Mouse (Mus musculus) gastrocnemius, postnatal 25 days (tissue): ENCODE results near the gene Bbs9. TPM values are rescaled to one million over a fixed set of nuclear protein-coding genes. Genes with fewer than 3 reads are reported as not detected.

Experiments used
- DNase-seq: peaks from one replicate; pipeline ENCODE4 v3.0.0; 2022
- total RNA-seq, 2 experiments: library from RNA; stranded (reverse); gene quantifications; 1 replicate in 1 of 2; 2 replicates in 1 of 2; pipeline ENCODE4 v1.2.3; 2021

The Bbs9 gene
- total RNA-seq, 2 experiments from 2014 or later = 7.3 to 7.8 TPM

DNA sequence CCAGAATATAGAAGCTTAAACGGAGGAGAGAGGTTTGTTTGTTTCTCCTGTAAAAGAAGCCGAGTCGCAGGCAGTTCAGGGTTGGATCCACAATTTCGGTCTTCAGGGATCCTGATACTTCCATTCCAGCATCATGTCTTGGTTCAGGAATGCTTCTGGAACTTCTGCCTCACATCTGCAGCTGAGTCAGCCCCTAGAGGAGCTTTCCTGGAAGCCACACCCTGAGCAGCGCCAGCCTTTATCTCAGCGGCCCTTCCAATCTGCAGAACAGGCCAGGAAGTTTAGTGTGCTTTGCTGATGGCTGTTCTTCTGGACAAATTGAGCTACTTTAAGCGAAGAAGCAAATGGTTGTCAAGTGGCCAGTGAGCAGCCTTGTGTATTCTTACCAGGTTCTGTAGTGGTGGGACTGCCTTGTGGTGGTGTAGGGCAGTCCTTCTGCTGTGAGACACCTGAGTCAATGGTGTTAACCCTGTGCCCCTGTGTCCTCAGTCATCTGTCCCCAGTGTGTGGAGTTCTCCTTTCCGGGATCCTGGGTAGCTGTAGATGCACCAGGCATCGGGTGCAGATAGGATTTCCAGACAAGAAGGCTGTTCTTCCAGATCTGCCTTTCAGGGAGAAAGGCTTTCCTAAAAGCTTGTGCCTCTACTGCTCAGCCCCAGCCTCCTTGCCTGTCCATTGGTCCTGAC is 157.4 kb downstream of the Bbs9 start:
- DNase-seq = peak; percentile 76

DNA sequence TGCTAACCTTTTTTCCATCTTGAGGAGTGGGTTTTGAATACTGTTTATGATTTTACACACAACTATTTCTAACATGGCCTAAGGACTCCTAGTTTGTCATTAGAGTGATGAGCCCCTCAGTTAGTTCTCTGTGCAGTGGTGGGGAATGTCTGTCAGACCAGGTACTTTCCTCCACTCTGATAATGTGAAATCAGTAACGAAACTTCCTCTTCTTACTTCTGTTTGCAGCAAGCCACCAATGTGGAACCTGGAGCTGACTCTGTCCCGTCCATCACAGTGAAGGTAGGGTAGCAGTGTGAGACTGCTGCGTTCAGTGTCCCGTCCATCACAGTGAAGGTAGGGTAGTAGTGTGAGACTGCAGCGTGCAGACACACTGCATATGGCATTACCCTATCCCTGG is 163.0 kb downstream of the Bbs9 start:
- DNase-seq = no peak

DNA sequence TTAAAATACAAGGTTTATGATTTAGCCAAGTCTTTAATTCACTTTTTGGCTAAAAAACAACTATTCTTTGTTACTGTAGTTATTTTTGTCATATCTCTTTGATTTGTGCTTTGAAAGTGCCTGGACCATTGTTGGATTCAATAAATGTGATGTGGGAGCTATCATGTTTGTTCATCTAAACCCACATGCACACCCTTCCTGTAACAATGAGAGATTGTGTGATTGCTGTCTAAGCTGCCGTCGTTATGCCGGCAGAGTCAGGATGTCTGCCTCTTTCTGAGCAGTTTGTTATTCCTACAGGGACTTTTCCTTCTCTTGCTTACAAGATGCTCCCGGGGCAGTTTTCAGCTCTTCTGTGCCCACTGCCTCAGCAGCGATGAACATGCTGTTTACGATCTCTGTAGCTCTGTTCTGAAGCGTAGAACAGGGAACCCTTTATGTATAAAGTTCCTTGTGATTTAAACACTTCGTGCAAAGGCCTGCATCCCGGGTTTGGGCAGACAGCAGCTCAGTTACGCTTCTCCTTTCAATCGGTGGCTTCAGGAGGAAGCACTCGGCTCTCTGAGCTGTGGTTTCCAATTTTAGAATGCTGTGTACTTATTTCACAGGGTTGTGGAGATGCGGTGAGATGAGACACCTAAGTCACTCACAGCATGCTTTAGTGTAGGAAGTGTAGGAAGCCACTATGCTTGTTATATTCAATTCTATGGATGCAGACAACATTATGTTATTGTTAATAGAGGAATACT is 165.3 kb downstream of the Bbs9 start:
- no peak for DNase-seq

DNA sequence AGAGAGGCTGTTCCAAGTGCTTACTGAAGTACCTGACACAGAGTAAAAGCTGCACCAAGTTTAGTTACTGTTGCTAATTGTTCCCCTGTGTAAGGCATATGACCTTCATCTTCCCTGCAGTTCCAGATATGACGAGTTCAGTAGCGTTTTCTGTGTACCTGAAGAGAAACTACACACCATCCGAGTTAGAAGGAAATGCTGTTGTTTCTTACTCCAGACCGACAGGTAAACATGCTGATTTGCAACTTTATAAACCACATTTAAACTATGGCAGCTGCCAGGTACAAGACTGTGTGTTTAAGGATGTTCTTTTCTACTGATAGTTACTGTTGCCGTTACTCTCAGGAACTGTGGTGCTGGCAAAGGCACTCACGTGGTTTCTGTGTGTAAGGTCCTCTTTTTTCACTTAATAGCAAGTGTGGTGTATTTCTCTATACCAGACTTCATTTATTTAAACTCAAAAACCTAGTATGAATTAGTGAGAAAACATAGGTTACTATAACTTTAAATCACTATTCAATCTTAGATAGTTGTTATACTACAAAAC is 170.4 kb downstream of the Bbs9 start:
- DNase-seq = no peak

DNA sequence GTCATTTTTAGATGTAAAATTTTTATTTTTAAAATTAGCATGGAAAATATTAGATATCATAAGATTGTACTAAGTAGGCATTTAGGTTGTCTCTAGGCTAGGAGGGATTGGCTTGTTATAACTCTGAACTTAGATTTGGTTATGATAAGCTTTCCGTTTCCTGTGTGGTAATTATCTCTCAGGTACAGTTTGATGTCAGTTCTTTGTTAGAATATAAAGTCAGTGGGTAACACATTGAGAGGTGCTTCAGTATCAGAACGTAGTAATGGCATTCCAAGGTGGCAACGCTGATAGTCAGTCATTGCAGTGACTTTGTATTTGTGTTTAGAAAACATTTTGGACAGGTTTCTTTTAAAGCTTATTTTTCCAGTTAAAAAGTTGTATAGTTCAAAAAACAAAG is 170.9 kb downstream of the Bbs9 start:
- no peak for DNase-seq

DNA sequence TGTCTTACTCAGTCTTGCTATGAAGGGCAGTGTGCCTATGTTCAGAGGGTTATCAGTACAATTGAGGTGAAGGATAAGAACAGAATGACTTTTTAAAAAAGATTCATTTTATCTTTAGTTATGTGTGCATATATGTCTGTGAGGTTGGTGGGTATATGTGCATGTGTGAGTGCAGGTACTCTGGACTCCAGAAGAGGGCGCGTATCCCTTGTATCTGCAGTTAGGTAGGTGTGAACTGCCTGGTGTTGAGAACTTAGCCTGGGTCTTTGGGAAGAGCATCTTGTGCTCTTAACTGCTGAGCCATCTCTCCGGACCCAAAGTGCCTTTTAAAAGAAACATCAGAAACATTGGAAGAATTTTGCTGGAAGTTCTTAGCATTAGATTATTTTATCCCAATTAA is 172.6 kb downstream of the Bbs9 start:
- DNase-seq = no peak

DNA sequence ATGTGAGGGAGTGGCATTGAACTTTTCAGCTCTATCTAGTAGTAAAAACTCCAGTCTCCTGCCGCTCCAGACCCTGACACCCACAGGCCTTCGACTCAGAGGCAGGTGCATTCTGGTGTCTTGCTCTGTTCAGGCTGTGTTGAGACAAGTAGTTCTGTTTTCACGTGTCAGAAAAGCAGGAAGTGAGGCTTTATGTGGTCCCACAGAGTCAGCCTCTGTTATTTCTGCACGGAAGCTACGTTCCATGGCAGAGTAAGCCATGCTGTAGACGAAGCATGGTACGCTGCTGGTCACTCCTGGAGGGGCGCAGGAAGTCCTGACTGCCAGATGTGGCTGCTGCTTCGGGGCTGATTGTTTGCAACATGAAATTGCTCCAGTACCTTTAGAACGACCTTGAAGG is 174.1 kb downstream of the Bbs9 start:
- DNase-seq = no peak

DNA sequence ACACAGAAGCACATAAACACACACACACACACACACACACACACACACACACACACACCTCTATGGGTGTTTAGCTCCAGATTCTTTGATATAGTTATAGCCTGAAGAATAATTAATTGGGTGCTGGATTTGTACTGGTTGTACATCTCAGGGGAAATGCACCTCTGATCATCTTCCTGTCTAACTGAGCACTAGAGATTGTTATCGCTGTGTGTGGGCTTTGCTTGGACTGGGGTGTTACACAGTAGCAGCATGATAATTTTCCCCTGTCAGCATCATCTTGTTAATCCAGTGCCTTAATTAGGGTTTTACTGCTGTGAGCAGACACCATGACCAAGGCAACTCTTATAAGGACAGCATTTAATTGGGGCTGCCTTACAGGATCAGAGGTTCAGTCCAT is 175.3 kb downstream of the Bbs9 start:
- DNase-seq = no peak

DNA sequence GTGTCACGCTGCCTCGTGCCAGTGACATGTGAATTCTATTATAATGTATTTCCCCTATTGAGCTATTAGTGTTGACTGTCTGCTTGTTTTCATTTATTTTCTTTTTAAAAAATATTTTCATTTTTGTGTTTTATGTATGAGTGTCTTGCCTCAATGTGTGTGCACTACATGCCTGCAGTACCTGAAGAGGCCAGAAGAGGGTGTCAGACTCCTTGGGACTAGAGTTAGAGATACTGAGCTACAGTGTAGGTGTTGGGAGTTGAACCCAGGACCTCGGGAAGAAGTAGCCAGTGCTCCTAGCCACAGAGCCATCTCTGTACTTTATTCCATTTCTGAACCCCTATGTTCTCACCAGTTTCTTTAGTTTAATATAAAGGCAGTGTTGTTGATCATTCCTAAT is 176.1 kb downstream of the Bbs9 start:
- DNase-seq = no peak

DNA sequence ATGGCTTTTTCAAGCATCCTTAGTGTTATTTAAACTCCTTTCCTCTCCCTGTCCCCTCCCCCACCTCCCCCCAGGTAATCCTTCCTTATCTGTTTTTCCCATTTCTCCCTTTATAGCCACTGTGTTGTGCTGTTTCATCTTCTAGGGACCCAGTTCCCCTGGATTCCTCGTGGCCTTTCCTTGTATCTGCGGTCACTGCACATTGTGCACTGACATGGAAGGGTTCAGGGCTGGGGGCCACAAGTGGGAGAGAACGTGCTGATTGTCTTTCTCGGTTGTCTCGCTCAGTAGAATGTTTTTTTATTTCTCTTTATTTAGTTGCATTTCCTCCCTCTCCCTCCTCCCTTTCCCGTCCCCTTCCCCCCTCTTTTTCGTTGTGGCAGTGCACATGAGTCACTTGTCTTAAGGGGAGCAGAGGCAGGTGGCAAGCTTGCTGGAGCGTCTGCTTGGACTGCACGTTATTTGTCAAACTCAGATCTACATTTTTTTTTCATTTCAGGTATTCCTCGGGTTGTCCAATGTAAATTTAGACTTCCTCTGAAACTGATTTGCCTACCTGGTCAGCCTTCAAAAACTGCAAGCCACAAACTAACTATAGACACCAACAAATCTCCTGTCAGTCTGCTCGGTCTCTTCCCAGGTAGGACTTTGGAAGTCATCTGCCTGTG is 179.3 kb downstream of the Bbs9 start:
- no peak for DNase-seq

DNA sequence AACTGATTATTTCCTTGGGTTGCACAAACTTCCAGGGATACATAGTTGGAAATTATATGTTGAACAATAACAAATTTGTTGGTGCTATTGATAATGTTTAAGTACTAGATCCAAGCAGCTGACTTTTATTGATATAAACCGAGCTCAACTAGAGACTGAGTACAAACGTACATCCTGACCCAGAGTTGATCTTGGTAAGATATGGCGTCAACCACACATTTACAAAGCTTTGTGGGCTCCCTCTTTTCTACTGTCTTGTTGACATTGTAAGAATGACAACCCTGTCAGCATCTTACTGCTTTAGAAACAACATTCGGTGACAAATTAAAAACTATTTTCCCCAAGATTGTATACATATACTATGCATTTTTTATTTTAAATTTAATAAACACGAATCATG is 181.7 kb downstream of the Bbs9 start:
- DNase-seq = no peak

DNA sequence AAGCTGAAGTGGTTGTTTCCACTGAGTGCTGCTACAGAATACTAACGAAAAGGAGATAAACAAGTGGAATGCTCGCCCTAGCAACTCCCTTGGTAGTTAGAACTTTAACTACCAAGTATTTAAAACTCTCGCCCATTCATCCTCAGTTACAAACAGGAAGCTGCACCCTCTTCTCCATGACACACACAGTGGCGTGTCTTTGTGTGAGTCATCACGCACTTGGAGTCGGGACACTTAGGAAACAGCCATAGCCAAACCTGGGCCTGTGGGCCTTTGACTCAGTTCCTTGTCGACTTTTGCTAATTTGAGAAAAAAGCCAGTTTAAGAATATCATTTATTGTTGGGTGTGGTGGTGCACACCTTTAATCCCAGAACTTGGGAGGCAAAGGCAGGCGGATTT is 189.6 kb downstream of the Bbs9 start:
- no peak for DNase-seq

DNA sequence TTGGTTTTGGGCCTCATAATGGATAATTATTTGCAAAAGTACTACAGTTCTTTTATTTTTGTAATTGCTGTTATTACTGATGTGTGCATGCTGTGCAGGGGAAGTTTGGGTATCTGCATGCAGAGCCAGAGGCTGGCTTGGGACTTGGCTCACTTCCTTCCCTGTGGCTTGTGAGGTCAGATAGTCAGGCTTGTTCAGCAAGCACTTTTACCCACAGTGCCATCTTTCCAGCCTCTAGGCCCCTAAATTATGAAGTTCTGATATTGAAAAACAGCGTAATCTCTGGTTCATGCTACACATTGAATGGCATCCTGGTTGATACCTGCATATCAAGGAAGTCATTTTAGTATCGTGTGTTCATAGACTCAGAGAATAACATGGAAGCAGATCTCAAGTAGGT is 197.4 kb downstream of the Bbs9 start:
- DNase-seq = no peak

DNA sequence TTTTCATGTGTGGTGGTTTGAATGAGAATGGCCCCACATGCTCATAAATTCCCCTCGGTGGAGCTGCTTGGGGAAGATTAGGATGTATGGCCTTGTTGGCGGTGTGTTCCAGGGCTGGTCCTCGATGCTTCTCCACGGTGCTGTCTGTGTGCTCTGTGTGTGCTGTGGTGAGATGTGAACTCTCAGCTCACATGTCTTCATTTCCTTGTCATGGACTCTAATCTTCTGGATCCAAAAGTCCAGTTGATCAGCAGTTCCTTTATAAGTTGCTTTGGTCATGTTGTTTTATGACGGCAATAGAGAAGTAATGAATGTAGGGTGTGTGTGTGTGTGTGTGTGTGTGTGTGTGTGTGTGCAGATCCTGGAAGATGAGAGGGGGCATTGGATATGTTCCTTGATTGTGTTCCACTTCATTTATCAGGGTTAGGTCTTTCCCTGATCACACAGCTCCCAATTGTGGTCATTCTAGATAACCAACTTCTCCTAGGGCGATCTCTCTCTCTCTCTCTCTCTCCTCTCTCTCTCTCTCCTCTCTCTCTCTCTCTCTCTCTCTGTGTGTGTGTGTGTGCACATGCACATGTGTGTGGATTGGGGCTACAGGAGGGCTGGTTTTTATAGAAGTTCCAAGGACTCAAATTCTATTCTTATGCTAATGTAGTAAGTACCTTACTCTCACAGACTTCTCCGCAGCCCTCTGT is 201.8 kb downstream of the Bbs9 start:
- DNase-seq = no peak

DNA sequence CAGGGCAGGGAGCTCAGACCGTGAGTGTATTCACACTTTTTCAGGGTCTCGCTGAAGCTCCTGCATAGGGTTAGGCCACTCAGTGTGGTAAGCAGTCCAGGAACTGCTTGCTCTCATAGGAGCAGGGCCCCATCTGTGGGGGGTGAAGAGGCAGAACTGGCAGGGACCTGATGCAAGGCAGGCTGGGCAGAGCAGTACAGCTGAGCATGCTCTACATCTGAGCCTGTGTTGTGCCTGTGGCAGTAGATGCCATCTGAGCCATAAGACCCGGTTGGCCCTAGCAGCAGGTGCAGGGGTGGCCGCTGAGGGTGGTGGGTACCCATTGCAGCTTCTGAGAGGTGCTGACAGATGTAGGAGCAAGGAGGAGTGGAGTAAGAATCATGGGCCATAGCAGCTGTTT is 202.5 kb downstream of the Bbs9 start:
- DNase-seq = no peak

DNA sequence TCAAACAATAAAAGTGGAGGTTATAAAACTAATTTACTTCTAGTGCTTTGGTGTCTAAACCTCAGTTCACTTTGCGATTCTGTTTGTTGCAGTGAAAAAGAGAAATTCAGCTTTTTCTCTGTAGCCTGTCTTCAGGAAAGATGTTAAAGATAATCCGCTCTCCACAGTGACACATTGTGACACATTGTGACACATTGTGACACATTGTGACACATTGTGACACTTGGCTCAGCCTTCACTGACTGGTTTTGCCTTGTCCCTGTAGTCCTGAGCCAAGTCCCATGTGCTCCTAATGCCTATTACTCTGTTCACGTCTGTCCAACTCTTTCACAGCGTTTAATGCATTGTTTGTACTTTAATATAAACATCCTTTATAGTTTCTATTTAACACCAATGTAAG is 203.0 kb downstream of the Bbs9 start:
- no peak for DNase-seq

DNA sequence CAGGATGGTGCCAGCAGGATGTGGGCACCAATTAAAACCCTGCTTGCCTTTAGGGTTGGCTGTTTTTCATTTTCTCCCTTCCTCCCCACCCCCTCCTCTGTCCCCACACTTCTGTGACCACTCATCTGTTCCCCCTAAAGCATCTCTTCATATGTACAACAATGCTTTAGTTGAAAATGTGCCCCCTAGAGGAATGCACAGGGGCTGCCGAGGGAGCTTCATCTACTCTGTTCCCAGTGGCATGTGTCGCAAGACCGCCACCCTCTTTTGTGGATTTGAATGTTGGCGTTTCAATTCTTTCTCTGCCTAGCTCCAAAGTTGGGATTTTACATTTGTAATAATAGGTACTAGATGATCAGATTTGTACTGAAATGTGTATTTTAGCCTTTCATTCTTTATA is 204.0 kb downstream of the Bbs9 start:
- no peak for DNase-seq

DNA sequence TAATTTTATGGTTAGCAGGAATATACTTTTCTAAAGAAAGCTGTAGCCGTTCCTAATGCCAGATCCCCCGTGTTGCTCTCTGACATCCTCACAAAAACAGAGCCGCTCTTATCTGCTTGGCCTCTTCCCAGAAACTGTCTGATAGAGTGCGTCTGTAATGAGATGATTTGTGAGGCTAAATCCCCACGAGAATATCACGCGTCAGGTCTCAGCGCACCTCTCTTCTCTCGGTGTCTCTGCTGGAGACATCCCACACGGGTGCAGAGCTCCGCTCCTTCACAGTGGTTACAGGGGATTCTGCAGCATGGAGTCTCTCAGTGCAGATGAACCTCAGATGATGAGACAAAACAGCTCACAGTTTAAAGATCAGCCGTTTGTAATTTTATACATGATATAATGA is 204.5 kb downstream of the Bbs9 start:
- no peak for DNase-seq

DNA sequence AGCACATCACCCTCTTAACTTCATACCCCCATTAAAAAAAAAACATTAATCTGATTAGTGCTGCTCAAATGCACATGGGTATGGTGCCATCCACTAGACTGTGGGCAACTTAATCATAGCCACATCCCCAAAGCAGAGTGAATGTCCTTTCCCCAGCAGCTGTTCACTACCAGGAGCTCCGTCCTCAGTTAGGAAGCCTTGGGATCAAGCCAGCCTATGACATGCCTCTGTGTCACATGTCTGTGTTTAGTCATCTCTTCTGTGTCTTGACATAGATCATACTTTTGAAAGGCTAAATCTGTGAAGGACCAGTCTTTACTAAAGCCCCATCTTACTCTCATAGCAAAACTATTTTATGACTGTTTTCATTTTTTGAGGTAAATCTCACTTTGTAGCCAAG is 205.0 kb downstream of the Bbs9 start:
- no peak for DNase-seq

DNA sequence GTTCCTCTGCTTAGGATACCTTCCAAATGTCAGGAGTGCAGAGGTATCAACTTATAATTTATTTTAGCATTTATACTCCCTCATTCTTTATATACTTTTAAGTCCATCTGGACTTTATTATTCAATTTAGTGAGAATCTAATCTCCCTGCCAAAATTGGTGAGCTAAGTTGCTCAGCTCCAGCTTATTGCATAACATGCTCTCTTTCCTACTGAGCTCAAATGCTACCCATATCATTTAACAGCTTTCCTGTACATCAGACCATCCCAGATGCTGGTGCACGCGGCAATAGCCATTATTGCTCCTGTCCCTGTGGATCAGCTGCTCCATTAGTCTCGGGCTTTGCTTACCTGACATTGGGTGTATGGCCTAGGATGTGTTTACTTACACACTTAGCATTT is 208.3 kb downstream of the Bbs9 start:
- no peak for DNase-seq

DNA sequence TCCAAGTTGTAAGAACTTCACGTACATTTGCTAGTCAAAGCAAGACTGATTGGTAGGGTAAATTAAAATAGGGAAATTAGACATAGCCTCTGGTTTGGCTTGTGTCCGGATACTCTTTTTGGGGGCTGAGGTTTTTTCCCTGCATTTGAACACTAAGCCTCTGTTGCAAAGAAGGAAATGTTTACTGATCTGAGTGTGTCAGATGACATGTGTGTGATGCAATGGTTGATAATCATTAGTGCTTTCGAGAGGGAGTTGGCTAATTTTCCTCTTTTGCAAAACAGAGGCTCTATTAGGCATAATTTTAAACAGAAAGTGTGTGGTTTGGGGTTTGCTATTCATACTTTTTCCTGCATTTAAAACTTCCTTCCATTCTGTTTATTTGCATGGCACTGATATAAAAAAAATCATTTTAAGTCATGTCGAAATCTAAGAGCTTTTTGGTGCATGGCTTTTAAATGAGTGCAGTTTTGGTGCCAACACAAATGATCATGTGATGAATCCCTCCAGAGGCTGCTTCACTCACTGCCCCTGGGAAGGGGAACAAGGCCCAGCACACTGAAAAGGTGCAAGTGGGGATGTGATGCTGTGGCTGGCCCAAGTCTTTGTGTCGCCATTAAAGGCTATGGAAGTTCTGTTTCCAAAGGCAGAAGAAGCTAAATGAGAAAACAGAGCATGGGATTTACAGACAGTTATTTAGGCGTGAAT is 211.4 kb downstream of the Bbs9 start:
- no peak for DNase-seq

DNA sequence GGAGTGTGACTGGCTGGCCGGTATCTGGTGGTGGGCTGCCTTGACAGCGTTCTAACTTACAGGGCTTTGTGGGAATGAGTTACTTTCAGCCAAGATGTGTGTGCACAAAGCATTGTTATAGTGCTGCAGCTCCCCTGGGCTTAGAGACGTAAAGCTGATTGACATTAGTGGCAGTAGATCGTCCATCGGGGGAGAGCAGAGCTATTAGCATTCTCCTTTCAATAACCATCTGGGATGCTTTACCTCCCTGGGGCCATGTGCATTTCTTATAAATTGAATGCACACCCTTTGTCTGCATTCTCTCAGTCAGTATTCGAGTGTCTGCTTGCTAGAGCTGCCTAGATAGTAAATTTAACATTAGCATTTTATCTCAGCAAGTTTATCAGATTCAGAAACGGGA is 214.7 kb downstream of the Bbs9 start:
- no peak for DNase-seq
